Mouse (Mus musculus) gastrocnemius, postnatal 4 days (tissue): ENCODE data around the gene Esr1. TPM values are rescaled to one million over a fixed set of nuclear protein-coding genes. Genes with fewer than 3 reads are reported as not detected.

Experiments used
- DNase-seq, 2 experiments: peaks; one replicate each; pipeline ENCODE4 v3.0.0; 2021 to 2022; ENCODE audit warnings: low spot score in 2 of 2, mixed read lengths in 2 of 2
- total RNA-seq, 2 experiments: library from RNA; stranded (reverse); gene quantifications; 2 replicates each; pipeline ENCODE4 v1.2.3; 2021

Gene Esr1
- total RNA-seq, 2 experiments from 2014 or later: 25.3 to 32.6 TPM

- no peak for DNase-seq
Measured at GRCm38 (mm10) chr10:4830592-4830991, 219.2 kb downstream of the Esr1 start.

GRCm38 (mm10) chr10:4838099-4838498, 226.7 kb downstream of the Esr1 start:
- DNase-seq: peak in 1 of 2 experiments; percentile 54

- DNase-seq: no peak
Measured at GRCm38 (mm10) chr10:4841039-4841438, 229.6 kb downstream of the Esr1 start.

GRCm38 (mm10) chr10:4847523-4847922, 236.1 kb downstream of the Esr1 start:
- no peak for DNase-seq

- DNase-seq: no peak
Measured at GRCm38 (mm10) chr10:4849881-4850280, 238.5 kb downstream of the Esr1 start.

- no peak for DNase-seq
Measured at GRCm38 (mm10) chr10:4875076-4875737, 263.8 kb downstream of the Esr1 start.

- no peak for DNase-seq
Measured at GRCm38 (mm10) chr10:4881391-4881790, 270.0 kb downstream of the Esr1 start.

- no peak for DNase-seq
Measured at GRCm38 (mm10) chr10:4885506-4885905, 274.1 kb downstream of the Esr1 start.

- DNase-seq: no peak
Measured at GRCm38 (mm10) chr10:4885961-4886360, 274.6 kb downstream of the Esr1 start.

- no peak for DNase-seq
Measured at GRCm38 (mm10) chr10:4893475-4893874, 282.1 kb downstream of the Esr1 start.

GRCm38 (mm10) chr10:4897789-4898188, 286.4 kb downstream of the Esr1 start:
- no peak for DNase-seq

GRCm38 (mm10) chr10:4900324-4900723, 288.9 kb downstream of the Esr1 start:
- DNase-seq: no peak

- no peak for DNase-seq
Measured at GRCm38 (mm10) chr10:4909271-4909670, 297.9 kb downstream of the Esr1 start.

GRCm38 (mm10) chr10:4910451-4910850, 299.1 kb downstream of the Esr1 start:
- DNase-seq: no peak

- no peak for DNase-seq
Measured at GRCm38 (mm10) chr10:4919046-4919445, 307.7 kb downstream of the Esr1 start.

- DNase-seq: no peak
Measured at GRCm38 (mm10) chr10:4923616-4924015, 312.2 kb downstream of the Esr1 start.

- DNase-seq: no peak
Measured at GRCm38 (mm10) chr10:4924391-4924790, 313.0 kb downstream of the Esr1 start.

GRCm38 (mm10) chr10:4943148-4943547, 331.8 kb downstream of the Esr1 start:
- no peak for DNase-seq

GRCm38 (mm10) chr10:4944725-4945124, 333.3 kb downstream of the Esr1 start:
- DNase-seq: no peak

- DNase-seq: no peak
Measured at GRCm38 (mm10) chr10:4965768-4966167, 354.4 kb downstream of the Esr1 start.

GRCm38 (mm10) chr10:4971156-4971555, 359.8 kb downstream of the Esr1 start:
- no peak for DNase-seq

- DNase-seq: no peak
Measured at GRCm38 (mm10) chr10:4971586-4971985, 360.2 kb downstream of the Esr1 start.

GRCm38 (mm10) chr10:4972026-4972425, 360.6 kb downstream of the Esr1 start:
- no peak for DNase-seq
